Comparison of ENCODE assay signal across 17 mouse cellular contexts in genomic region chr14:86744523-86744922, GRCm38 (mm10).
"Had no signal": no experiment of that assay in that cellular context is flagged by ENCODE, and none has a peak within 500 bp of the region (broad histone marks: within the 10 kb centered on the region; RNA-seq: fewer than 3 reads in every experiment).

No protein-coding gene starts in this region.

- H3K4me2 ChIP-seq: limb, embryonic 13.5 days; liver, embryonic 13.5 days; lung, embryonic 14.5 days; midbrain, embryonic 13.5 days; neural tube, embryonic 13.5 days had no signal

- H3K27ac ChIP-seq: kidney, postnatal 0 days; limb, embryonic 10.5 days; limb, embryonic 13.5 days; macrophage; midbrain, embryonic 13.5 days; neural tube, embryonic 13.5 days had no signal

- H3K9ac ChIP-seq: limb, embryonic 13.5 days; liver, embryonic 13.5 days; liver, postnatal 0 days; lung, embryonic 14.5 days; midbrain, embryonic 13.5 days; neural tube, embryonic 13.5 days had no signal

- H3K4me3 ChIP-seq: layer of hippocampus, adult 2 months; limb, embryonic 10.5 days; limb, embryonic 13.5 days; liver, embryonic 13.5 days; midbrain, embryonic 13.5 days; neural tube, embryonic 13.5 days had no signal

- ATAC-seq: intestine, postnatal 0 days; liver, postnatal 0 days; lung, postnatal 0 days; midbrain, embryonic 13.5 days had no signal

- DNase-seq: kidney, adult 2 months; kidney, postnatal 25 days; layer of hippocampus, adult 9-11 months; liver, embryonic 13.5 days; liver, postnatal 0 days; lung, embryonic 14.5 days; thymus, adult 18-20 months; thymus, postnatal 4 days had no signal

- H3K36me3 ChIP-seq: limb, embryonic 10.5 days; limb, embryonic 13.5 days; midbrain, embryonic 13.5 days; neural tube, embryonic 13.5 days had no signal

- H3K9me3 ChIP-seq: limb, embryonic 10.5 days; limb, embryonic 13.5 days; liver, embryonic 13.5 days; midbrain, embryonic 13.5 days; neural tube, embryonic 13.5 days had no signal

- H3K27me3 ChIP-seq: limb, embryonic 13.5 days; liver, embryonic 13.5 days; midbrain, embryonic 13.5 days; neural tube, embryonic 13.5 days had no signal
